Mouse (Mus musculus) lung, postnatal 0 days (tissue): Measurements from ENCODE around the gene Gm609.

Experiments used
- CTCF ChIP-seq: IDR thresholded peaks from 2 replicates; pipeline ENCODE4 v1.5.1; 2016; ENCODE audit warnings: antibody characterized with exemption, mild to moderate bottlenecking
- EP300 ChIP-seq: IDR thresholded peaks from 2 replicates; pipeline ENCODE4 v1.6.1; 2016; ENCODE audit warnings: antibody characterized with exemption, mild to moderate bottlenecking, control low read depth

DNA sequence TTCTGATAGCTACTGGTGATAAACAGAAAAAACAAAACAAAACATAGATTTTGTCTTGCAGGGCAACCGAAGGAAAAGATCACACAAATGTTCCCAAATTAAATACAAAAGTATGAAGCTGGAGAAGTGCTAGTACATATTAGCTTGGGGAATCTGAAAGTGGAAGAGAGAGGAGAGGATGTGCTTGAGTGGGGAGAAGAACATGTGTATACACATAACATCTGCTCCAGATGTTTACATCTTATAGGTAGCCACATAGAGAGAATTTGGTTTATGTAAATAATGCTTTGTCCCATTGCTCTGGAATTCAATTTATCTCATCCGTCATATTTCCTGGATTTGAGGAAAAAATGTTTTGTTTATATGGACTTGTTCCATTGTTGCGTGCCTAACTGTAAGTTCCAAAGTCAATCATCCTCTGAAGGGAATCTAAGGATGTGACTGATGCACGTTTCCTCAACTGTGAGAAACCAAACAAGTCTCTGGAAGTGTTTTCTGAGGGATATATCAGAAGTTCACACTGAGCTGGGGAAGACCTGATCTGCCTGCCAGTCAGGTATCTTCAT, 129.2 kb downstream of the Gm609 start:
- TF ChIP-seq CTCF (no peak), EP300 (peak; percentile 99)
